Mouse (Mus musculus) brain, embryonic 18.5 days (tissue): Measurements from ENCODE around the gene Prok2.

ENCODE experiments used
- DNase-seq: peaks from one replicate; pipeline ENCODE4 v3.0.0-alpha.2; 2012; ENCODE audit warnings: low read depth, low spot score

Gene Prok2

DNA sequence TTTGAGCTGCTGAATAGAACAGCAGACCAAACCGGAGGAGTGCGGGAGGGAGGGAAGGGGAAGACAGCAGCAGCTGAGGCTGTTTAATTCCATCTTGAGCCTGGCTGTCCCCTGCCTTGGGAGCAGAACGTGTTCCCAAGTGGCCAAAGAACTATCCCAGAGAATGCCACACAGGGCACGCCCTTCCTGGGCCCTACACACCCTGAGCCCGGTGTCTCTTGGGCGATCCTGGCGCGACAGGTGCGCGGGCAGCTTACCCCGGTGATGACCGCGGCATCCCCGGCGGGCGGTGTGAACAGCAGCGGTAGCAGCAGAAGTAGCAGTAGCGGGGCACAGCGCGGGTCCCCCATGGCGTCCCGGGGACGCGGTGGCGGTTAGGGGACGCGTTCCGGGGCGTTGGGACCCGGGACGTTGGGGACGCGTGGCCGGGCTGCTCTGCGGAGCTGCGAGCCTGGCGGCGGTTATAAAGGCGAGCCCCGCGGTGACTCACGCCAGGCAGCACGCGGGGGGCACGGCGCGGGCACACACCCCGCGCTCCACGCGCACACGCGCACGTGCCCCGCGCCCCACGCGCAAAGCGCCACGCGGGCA lies at the start of gene Prok2:
Prok2 (minus strand) TSS at position 422 of the 591 bp plus-strand sequence.
- no peak for DNase-seq

DNA sequence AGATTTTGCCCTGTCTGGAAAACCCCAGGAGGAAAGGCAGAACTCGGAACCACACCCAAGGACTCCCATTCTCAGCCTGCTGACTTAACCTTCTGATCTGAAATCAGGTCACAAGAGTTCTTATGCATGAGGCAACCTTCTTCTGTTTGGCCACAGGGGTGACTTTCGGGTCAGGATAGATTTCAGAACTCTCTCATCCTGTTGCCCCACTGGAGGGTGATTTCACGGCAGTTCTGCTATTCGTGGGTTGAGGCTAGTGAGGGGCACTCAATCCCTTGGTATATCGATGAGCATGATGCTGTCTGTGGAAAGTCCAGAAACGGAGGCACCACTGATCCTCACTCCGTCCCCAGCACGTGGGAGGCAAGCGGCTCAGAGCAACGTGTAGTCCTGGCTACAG lies 48.5 kb upstream of the Prok2 start:
- no peak for DNase-seq

DNA sequence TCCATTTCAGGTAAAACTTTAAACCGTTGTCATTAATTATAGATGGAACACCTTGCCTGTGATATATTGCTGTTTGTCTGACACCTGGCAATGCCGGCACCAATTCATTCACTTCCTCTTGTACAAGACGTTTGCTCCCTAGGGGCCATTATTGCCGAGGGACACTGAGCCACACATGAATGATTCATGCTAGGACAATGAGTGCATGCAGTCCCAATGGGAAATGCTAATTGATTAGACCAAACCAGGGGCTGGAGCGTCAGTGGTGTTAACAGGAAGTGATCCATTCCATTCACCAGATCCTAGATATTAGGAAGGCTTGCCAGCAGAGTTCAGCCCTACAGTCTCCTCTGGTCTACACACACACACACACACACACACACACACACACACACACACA lies 42.3 kb upstream of the Prok2 start:
- no peak for DNase-seq

DNA sequence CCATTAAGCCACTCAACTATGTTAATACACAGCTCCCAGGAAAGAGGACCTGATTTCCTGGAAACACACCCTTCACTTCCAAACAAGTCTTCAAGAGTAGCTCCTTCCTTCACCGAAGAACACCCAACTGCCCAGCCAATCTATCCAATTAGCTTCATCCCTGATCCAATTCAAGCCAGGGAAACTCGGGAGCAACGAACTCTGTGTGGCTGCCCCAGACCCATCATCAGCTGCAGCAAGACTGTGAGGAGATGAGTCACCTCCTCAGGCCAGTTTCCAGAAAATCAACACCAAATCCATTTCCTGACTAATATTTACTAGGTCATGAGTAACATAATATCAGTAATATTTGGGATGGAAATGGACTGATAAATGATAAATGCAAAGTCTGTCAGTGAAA lies 38.7 kb upstream of the Prok2 start:
- no peak for DNase-seq

DNA sequence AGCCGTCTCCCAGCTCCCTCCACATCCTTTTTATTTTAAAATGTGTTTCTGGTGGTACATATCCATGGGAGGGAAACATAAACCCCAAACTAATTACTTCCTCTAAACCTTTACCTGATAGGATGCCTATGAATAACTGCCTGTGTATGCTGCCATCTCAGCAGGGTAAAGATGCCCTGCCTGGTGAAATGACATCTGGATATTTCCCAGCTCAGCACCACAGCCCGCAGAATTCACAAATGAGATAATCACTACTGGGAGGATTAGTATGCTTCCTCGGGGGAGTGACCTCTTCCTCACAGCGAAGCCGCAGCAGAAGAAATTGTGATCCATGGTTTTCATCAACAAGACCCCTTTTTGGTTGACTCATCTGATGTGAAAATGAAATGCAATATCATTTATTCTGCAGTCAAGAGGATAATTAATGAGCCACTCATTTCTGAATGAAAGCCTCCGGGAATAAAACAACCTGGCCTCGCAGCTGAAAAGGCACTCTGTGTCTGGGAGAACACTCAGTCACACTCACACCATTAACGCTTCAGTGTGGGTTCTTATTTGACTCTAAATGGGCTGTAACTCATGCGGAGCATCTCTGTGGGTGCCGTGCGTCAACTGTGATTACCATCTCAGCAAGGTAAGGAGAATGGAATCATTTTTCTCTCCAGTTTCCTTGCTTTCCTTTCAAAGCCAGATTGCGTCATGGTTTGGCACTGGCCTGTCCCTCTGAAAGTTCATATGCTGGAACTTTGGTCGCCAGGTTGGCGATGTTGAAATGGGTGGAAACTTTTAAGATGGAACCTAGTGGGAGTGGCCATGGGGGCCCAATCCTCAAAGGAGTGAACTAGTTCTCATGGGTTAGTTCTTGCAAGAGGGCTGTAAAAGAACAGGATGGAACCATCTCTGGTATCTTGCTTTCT lies 36.1 kb upstream of the Prok2 start:
- no peak for DNase-seq

DNA sequence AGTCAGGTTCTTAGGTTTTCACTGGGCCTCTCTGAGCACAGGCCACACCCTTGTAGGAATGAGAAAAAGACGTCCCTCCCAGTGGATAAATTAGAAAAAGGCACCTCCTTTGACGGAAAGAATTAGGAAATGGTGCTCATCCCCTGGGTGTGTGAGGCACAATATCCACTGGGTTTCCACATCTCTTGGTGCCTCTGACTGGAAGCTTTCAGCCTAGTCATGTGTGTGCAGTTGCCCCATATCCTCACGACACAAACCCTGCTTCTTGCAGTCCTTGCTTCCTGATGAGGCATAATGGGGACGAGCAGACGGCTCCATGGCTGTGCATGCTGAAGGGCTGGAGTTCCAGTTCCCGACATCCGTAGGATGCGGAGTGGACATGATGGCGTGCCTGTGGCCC lies 29.9 kb upstream of the Prok2 start:
- DNase-seq = no peak

DNA sequence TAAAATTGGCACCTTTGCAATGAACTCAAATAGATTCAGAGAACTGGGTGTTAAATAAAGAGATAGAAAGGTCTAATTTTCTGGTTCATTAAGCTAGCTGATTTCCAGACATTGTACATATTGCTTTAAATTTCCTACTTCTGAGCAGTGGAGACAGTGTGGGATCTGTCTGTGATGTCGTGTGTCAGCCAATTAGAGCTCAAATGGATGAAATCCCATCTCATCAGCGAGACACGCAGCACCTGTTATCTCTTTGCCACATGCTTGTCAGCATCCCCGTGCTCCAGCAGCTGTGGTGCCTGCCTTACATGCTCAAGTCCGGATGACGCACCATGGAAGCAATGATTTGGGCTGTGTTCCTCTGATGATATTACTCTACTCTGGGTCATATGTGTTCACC lies 25.1 kb upstream of the Prok2 start:
- no peak for DNase-seq

DNA sequence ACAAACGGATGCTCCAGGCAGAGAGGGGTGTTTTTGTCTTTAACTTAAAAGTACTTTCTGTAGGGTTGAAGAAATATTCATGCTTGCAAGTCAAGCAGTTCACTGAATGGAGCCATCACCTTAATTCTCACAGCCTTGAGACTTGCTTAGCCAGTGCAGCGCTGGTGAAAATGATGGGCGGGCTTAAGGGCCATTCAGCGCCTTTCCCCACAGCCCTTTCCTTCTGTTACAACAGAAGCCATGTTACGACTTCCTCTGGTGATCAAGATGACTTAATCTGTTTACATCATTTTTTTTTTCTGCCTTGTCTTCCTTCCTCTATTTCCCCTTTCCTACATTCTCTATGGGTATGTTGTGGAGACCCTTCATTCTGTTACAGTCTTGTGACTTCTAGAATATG lies 20.1 kb upstream of the Prok2 start:
- DNase-seq = no peak

DNA sequence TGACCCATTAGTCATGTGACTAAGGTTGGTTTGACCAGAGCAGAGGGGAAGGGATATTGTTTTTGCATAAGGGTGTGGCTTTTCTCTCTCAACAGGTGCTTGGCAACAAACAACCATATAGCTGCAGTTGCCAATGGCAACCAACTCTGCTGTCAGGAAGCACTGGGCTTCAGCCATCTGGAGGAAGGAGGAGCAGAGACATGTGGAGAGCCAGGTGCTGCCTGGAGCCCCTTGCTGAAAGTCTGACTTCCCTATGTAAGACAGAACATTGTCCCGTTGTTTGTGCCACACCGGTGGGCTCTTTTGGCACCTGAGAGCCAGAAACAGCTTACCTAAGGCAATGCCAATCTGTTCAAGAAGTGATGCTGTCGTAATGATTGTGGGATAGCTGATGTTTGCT lies 16.7 kb upstream of the Prok2 start:
- DNase-seq = no peak

DNA sequence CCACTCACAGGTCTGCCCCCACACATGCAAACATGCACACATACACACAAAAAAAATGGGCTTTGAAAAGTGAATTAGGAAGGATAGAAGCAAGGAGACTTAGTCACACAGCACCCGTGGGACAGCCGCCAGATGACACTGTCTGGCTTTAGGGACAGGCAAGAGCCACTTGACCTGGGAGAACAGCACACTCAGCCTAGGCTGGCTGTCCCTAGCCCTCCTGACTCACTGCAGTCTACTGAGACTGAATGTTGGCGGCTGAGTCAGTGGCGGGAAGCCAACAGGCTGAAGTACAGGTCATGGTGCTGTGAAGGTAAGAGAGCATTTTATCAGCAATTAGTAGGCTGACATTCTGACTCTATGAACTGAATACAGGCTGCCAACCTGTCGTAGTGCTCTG lies 8.5 kb upstream of the Prok2 start:
- DNase-seq = no peak

DNA sequence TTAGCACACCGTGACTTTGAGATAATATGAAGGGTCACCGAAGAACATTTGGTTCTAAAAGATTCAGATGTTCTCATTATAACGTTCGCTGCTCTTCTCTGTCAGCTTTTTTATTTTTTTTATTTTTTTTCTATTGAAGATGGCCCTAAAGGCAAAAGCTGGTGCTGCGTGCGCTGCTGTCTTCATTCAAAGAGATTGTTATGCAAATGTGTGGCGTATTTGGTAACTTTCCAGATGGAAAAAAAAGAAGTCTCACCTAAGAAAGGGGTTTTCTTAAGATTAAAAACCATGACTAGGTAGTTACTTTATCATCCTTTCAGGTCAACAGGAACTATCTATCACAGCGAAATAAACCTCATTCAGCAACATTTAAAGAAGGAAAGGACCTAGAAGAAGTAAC lies 6.5 kb upstream of the Prok2 start:
- DNase-seq = no peak

DNA sequence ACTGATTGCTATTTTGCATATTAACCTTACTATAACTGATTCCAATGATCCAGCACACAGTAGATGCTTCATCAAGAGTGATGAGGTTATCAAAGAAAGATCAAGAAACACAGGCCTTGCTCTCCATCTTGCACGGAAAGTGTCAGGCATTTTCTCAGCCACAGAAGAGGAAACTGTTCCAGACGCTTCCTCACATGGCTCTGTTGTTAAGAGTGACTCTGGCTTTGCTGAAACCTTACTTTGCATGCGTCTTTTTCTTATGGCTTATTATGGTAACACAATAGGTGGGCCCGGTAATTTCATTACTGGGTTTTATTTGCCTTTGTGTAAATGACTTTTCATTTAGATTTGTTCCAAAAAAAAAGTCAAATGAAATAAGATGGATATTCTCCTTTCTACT lies 5.7 kb upstream of the Prok2 start:
- DNase-seq = no peak

DNA sequence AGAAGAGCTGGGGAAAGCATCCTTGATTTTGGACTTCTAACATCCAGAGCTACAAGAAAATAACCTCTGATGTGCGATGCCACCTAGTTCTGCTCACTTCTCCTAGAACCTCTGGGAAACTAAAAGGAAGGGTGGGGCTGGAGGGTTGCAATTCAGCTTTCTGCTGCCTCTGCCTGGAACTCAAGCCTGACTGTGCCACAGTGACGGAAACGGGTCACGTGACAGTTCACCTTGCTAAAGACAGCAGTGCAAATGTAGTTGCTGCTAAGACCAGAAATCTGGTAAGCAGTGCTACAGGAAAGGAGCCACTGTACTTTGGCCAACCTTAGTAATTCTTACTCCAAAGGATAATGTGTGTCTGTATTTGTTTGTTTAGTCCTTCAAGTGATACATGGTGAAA lies 3.7 kb upstream of the Prok2 start:
- no peak for DNase-seq

DNA sequence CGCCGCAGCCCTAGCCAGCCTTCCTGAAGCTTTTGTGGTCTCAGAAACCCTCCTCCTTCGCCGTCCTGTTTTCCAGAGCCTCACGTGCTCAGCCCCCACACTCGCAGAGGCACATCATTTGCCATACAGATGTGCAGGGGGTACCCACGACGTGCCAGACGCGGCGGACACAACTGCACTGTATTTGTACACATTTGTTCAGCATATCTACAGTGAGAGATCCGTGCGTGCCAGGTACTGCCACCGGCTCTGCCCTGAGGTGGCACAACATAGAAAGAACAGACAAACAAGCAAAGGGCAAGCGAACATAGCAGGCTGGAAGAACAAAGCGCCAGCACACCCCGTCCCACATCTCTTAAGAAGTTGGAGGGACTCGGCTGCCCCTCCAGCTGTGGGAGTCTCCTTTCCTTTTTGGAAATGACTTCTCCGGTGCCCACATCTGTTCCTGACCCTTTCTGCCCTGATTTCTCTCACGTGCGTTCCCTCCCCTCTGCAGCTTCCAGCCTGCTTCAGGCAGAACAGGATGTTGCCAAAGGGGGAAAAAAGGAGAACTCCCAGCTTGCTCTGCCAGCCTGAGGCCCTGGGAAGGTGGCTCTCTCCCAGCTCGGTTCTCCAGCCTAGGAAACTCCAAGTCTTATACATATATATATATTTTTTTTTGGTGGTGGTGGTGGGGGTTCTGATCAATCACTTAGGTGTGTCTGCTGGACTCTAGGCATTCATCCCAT lies 548 bp upstream of the Prok2 start:
- DNase-seq = no peak

DNA sequence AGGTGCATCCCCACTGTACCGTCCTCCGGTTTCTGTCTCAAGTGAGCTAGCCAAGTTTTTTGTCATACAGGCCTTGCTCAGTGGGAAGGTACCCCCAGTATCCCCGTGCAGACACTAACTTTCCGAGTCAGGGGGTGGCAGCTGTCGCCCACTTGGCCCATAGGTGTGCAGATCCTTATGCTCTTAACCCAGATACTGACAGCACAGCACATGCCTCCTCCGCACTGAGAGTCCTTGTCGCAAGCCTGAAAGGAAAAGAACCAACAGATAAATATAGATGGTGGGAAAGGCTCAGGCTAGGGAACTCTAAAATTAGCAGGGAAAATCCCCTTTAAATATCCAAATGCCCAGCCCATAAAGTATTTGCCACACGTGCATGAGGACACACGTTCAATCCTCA lies 3.8 kb downstream of the Prok2 start:
- no peak for DNase-seq

DNA sequence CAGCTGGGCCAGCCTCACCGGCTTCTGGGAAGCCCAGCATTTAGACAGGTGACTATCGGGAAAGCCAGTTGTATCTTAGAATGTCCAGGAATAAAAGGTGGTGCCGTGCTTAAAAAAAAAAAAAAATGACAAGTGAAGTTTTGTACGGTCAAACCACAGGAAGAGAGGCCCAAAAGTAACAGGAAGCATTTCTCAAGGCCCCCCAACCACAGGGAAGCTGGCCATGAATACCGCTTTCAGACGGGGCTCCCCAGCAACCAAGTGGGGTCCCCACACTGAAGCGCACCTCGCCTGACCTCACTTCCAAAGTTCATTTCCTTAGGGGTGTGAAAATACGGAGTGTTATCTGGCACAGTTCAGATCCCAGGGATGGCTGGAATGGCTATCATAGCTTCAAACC lies 5.2 kb downstream of the Prok2 start:
- no peak for DNase-seq

DNA sequence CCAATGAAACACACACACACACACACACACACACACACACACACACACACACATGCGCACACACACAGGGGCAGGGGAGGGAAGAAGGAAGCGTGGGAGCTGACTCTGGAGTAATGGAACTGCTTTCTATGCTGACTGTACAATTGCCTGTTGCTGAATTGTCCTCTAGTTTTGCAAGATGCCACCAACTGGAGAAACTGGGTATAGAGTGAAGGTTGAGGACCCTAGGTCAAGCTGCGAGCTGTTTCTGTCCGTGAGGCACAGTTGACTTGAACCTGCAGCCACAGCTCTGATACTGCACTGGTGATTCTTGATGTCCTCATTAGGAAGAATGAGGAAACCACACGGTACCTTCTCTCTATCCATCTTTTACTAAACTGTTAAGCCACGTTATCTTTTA lies 10.3 kb downstream of the Prok2 start:
- no peak for DNase-seq

DNA sequence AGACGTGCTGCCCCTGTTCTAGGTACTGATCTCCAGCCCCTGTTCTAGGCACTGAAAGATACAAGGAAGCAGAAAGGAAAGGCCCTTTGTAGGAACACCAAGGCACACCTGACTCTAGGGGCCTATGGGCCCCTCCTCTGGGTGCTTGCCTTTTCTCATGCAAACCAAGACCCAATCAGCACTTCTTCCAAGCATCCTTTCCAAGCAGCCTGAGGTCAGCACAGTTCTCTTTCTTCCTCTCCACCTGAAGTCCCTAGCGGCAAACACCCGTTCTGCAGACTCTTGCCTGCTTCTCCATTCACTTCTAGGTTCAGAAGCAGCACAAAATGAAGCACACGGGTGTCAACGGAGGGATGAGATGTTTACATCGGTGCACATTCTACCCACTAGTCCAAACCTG lies 11.0 kb downstream of the Prok2 start:
- DNase-seq = no peak

DNA sequence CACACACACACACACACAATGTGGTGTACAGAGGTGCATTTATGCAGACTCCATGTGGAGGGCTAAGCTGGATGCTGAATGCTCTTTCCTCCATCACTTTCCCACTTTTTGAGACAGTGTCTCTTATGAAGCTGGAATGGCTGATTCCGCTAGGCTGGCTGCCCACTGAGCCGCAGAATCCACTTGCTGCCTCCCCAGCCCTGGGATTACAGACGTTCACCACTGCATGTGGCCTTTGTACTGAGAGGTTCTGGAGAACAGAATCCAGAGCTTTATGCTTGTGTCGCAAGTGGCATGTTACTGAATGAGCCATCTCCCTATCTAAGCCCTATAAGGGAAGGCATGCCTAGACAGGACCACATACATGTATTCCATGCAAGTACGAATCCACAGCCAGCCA lies 12.9 kb downstream of the Prok2 start:
- no peak for DNase-seq

DNA sequence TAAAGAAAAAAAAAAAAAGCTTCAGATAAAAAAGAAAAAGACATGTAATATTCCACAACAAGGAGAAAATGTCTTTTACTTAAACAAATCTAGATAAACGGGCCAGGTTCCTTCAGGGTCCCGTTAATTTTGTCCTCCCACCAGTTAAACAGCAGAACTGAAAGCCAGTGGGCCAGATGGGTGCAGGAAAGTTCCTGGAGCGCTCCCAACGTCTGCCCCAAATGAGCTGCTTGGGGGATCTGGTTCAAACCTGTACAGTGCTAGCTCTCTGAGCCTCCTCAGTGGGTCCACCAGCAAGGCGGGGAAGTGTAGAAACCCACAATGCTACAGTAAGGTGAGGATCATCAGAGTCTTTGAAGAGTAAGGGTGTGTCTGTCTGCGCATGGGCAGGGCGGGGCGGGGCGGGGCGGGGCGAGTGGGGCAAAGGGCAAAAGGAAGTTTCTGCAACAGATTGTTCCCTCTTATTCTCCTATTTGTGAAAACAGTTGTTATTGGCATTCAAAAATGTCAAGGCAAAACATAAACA lies 14.6 kb downstream of the Prok2 start:
- DNase-seq = no peak

DNA sequence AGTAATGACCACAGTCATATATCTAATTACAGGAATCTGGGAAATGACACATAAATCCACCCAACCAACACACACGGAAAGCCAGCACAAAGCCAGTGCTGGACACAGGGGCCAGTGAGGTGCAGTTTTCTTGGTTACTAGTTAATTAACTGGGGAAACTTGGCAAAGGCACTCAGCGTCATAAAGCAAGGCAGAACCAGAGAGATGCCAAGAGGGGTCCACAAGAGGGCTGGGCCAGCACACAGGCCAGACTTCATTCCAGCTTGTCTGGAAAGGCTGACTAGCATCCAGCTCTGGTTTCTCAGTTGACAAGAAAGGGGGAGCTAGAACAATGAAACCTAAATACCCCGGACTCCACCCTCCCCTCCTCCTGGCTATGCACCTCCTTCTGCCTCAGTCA lies 25.7 kb downstream of the Prok2 start:
- no peak for DNase-seq
